Mouse (Mus musculus): ENCODE measurements around the gene Zfp113. TPM values are rescaled to one million over a fixed set of nuclear protein-coding genes. Genes with fewer than 3 reads are reported as not detected.

Gene Zfp113
- polyA plus RNA-seq, 1 experiment from 2014 or later = 11.7 TPM

- peaks cover 11% of the 10 kb centered on the region for H3K4me1 ChIP-seq (ENCODE audit: control insufficient read depth, insufficient read depth, low read length)
Measured at GRCm38 (mm10) chr5:138173217-138173616, 17.7 kb upstream of the Zfp113 start.

GRCm38 (mm10) chr5:138171695-138172491, 16.3 kb upstream of the Zfp113 start, which contains the start of the genes Ap4m1 and Mcm7:
Ap4m1 (plus strand) TSS chr5:138172002.
Mcm7 (minus strand) TSS chr5:138172422.
- Histone ChIP-seq H3K4me3 (ENCODE audit: low read length) (peak within 1 kb of the TSS; percentile 82), H3K4me1 (ENCODE audit: control insufficient read depth, insufficient read depth, low read length) (peaks cover 11% of the 10 kb centered on the region), H3K4me2 (ENCODE audit: low read depth, low read length) (peak within 1 kb of the TSS; percentile 79), H3K27ac (ENCODE audit: low read length) (peak within 1 kb of the TSS; percentile 96), H3K9ac (ENCODE audit: low read depth, low read length) (peak within 1 kb of the TSS; percentile 80), H3K9me3 (ENCODE audit: control insufficient read depth, low read length) (no peaks in the 10 kb centered on the region), H3K27me3 (replicated peaks; ENCODE audit: control insufficient read depth, insufficient read depth, low read length) (no peaks in the 10 kb centered on the region), H3K36me3 (ENCODE audit: control insufficient read depth, insufficient read depth, low read length) (peaks cover 11% of the 10 kb centered on the region)
- peak; percentile 90 for ATAC-seq
- under 1% methylated on average over 54 of the region's 54 CpGs for WGBS

More at GRCm38 (mm10) chr5:138173217-138173616, 17.7 kb upstream of the Zfp113 start:
- no peak for ATAC-seq
- no peak overlapping the region for H3K27ac ChIP-seq (ENCODE audit: low read length)
- no peaks in the 10 kb centered on the region for H3K9me3 ChIP-seq (ENCODE audit: control insufficient read depth, low read length)
- H3K4me2 ChIP-seq (ENCODE audit: low read depth, low read length) = no peak overlapping the region
- H3K36me3 ChIP-seq (ENCODE audit: control insufficient read depth, insufficient read depth, low read length) = peaks cover 17% of the 10 kb centered on the region
- WGBS = 65% methylated on average over 3 of the region's 3 CpGs
- no peak overlapping the region for H3K9ac ChIP-seq (ENCODE audit: low read depth, low read length)
- no peak overlapping the region for H3K4me3 ChIP-seq (ENCODE audit: low read length)
- H3K27me3 ChIP-seq (replicated peaks; ENCODE audit: control insufficient read depth, insufficient read depth, low read length) = no peaks in the 10 kb centered on the region

- Histone ChIP-seq H3K36me3 (ENCODE audit: control insufficient read depth, insufficient read depth, low read length) (peaks cover 19% of the 10 kb centered on the region), H3K27me3 (replicated peaks; ENCODE audit: control insufficient read depth, insufficient read depth, low read length) (no peaks in the 10 kb centered on the region), H3K9ac (ENCODE audit: low read depth, low read length) (peak overlapping the region; percentile 80), H3K4me2 (ENCODE audit: low read depth, low read length) (peak overlapping the region; percentile 79), H3K4me1 (ENCODE audit: control insufficient read depth, insufficient read depth, low read length) (peaks cover 11% of the 10 kb centered on the region), H3K4me3 (ENCODE audit: low read length) (peak overlapping the region; percentile 82), H3K27ac (ENCODE audit: low read length) (peak overlapping the region; percentile 96), H3K9me3 (ENCODE audit: control insufficient read depth, low read length) (no peaks in the 10 kb centered on the region)
- under 1% methylated on average over 47 of the region's 47 CpGs for WGBS
- peak; percentile 89 for ATAC-seq
Measured at GRCm38 (mm10) chr5:138170936-138171561, 15.5 kb upstream of the Zfp113 start.

- Histone ChIP-seq H3K4me1 (ENCODE audit: control insufficient read depth, insufficient read depth, low read length) (peaks cover 16% of the 10 kb centered on the region), H3K4me3 (ENCODE audit: low read length) (no peak overlapping the region), H3K4me2 (ENCODE audit: low read depth, low read length) (no peak overlapping the region), H3K27me3 (replicated peaks; ENCODE audit: control insufficient read depth, insufficient read depth, low read length) (no peaks in the 10 kb centered on the region), H3K36me3 (ENCODE audit: control insufficient read depth, insufficient read depth, low read length) (peaks cover 28% of the 10 kb centered on the region), H3K9ac (ENCODE audit: low read depth, low read length) (no peak overlapping the region), H3K27ac (ENCODE audit: low read length) (no peak overlapping the region), H3K9me3 (ENCODE audit: control insufficient read depth, low read length) (no peaks in the 10 kb centered on the region)
- ATAC-seq = no peak
- 84% methylated on average over 8 of the region's 8 CpGs for WGBS
Measured at GRCm38 (mm10) chr5:138165594-138165993, 10.1 kb upstream of the Zfp113 start.

GRCm38 (mm10) chr5:138163610-138164009, 8.1 kb upstream of the Zfp113 start:
- ATAC-seq = no peak
- WGBS = 66% methylated on average over 10 of the region's 10 CpGs
- Histone ChIP-seq H3K4me2 (ENCODE audit: low read depth, low read length) (no peak overlapping the region), H3K27me3 (replicated peaks; ENCODE audit: control insufficient read depth, insufficient read depth, low read length) (no peaks in the 10 kb centered on the region), H3K36me3 (ENCODE audit: control insufficient read depth, insufficient read depth, low read length) (peaks cover 28% of the 10 kb centered on the region), H3K27ac (ENCODE audit: low read length) (no peak overlapping the region), H3K9ac (ENCODE audit: low read depth, low read length) (no peak overlapping the region), H3K4me1 (ENCODE audit: control insufficient read depth, insufficient read depth, low read length) (peaks cover 12% of the 10 kb centered on the region), H3K4me3 (ENCODE audit: low read length) (no peak overlapping the region), H3K9me3 (ENCODE audit: control insufficient read depth, low read length) (no peaks in the 10 kb centered on the region)

GRCm38 (mm10) chr5:138163046-138163445, 7.5 kb upstream of the Zfp113 start:
- no peak for ATAC-seq
- Histone ChIP-seq H3K27ac (ENCODE audit: low read length) (no peak overlapping the region), H3K9ac (ENCODE audit: low read depth, low read length) (no peak overlapping the region; the same call in 1 of the 2 replicates), H3K4me2 (ENCODE audit: low read depth, low read length) (no peak overlapping the region), H3K9me3 (ENCODE audit: control insufficient read depth, low read length) (no peaks in the 10 kb centered on the region), H3K4me3 (ENCODE audit: low read length) (no peak overlapping the region), H3K27me3 (replicated peaks; ENCODE audit: control insufficient read depth, insufficient read depth, low read length) (no peaks in the 10 kb centered on the region), H3K36me3 (ENCODE audit: control insufficient read depth, insufficient read depth, low read length) (peaks cover 28% of the 10 kb centered on the region), H3K4me1 (ENCODE audit: control insufficient read depth, insufficient read depth, low read length) (peaks cover 12% of the 10 kb centered on the region)
- WGBS = 65% methylated on average over 6 of the region's 6 CpGs

- WGBS = 0% methylated on average over 42 of the region's 42 CpGs
- peak within 1 kb of the TSS; percentile 66 for H3K4me2 ChIP-seq (ENCODE audit: low read depth, low read length)
- peak within 1 kb of the TSS; percentile 91 for H3K9ac ChIP-seq (ENCODE audit: low read depth, low read length)
Measured at GRCm38 (mm10) chr5:138160842-138161665, 5.5 kb upstream of the Zfp113 start, which contains the start of gene Cops6. Cops6 (plus strand) TSS chr5:138161071.

GRCm38 (mm10) chr5:138160224-138160762, 4.7 kb upstream of the Zfp113 start:
- peak overlapping the region; percentile 91 for H3K9ac ChIP-seq (ENCODE audit: low read depth, low read length)
- H3K4me1 ChIP-seq (ENCODE audit: control insufficient read depth, insufficient read depth, low read length) = peaks cover 12% of the 10 kb centered on the region
- ATAC-seq = peak; percentile 22; the same call in 1 of the 2 replicates
- no peaks in the 10 kb centered on the region for H3K27me3 ChIP-seq (replicated peaks; ENCODE audit: control insufficient read depth, insufficient read depth, low read length)
- peak overlapping the region; percentile 51; the same call in 1 of the 2 replicates for H3K27ac ChIP-seq (ENCODE audit: low read length)
- 59% methylated on average over 7 of the region's 7 CpGs for WGBS
- H3K4me3 ChIP-seq (ENCODE audit: low read length) = peak overlapping the region; percentile 74
- no peaks in the 10 kb centered on the region for H3K9me3 ChIP-seq (ENCODE audit: control insufficient read depth, low read length)
- H3K36me3 ChIP-seq (ENCODE audit: control insufficient read depth, insufficient read depth, low read length) = peaks cover 8% of the 10 kb centered on the region
- H3K4me2 ChIP-seq (ENCODE audit: low read depth, low read length) = peak overlapping the region; percentile 61

More at GRCm38 (mm10) chr5:138160842-138161665, 5.5 kb upstream of the Zfp113 start, which contains the start of gene Cops6:
- Histone ChIP-seq H3K4me3 (ENCODE audit: low read length) (peak within 1 kb of the TSS; percentile 74), H3K27me3 (replicated peaks; ENCODE audit: control insufficient read depth, insufficient read depth, low read length) (no peaks in the 10 kb centered on the region), H3K4me1 (ENCODE audit: control insufficient read depth, insufficient read depth, low read length) (peaks cover 12% of the 10 kb centered on the region), H3K27ac (ENCODE audit: low read length) (peak within 1 kb of the TSS; percentile 65), H3K9me3 (ENCODE audit: control insufficient read depth, low read length) (no peaks in the 10 kb centered on the region), H3K36me3 (ENCODE audit: control insufficient read depth, insufficient read depth, low read length) (peaks cover 14% of the 10 kb centered on the region)
- peak; percentile 95 for ATAC-seq
